Mouse (Mus musculus) heart, embryonic 12.5 days (tissue): ENCODE results near the gene Med8. TPM values are rescaled to one million over a fixed set of nuclear protein-coding genes. Genes with fewer than 3 reads are reported as not detected.

Experiments
- ATAC-seq: fragments of 200-750 bp; cut with Nextera tagmentation; 2 replicates; pipeline ENCODE4 v1.8.0; 2017; ENCODE audit warnings: moderate TSS enrichment, moderate library complexity; ENCODE audit not compliant: insufficient number of reproducible peaks, low FRiP score
- H3K27ac ChIP-seq: fragments of 300-500 bp; sonication (generic); 2 replicates; pipeline ENCODE4 v1.5.1; 2016; ENCODE audit warnings: mild to moderate bottlenecking, moderate library complexity; ENCODE audit not compliant: poor library complexity, severe bottlenecking
- H3K27me3 ChIP-seq: fragments of 300-500 bp; sonication (generic); replicated peaks from 2 replicates; pipeline ENCODE4 v1.6.1; 2016; ENCODE audit warnings: mild to moderate bottlenecking, moderate library complexity
- H3K36me3 ChIP-seq: fragments of 300-500 bp; sonication (generic); 2 replicates; pipeline ENCODE4 v1.6.1; 2016; ENCODE audit warnings: mild to moderate bottlenecking, moderate library complexity
- H3K4me1 ChIP-seq: fragments of 300-500 bp; sonication (generic); replicated peaks from 2 replicates; pipeline ENCODE4 v1.6.1; 2016; ENCODE audit warnings: mild to moderate bottlenecking
- H3K4me2 ChIP-seq: fragments of 300-500 bp; sonication (generic); 2 replicates; pipeline ENCODE4 v1.6.1; 2016; ENCODE audit warnings: mild to moderate bottlenecking, moderate library complexity
- H3K4me3 ChIP-seq: fragments of 300-500 bp; sonication (generic); 2 replicates; pipeline ENCODE4 v1.5.1; 2016; ENCODE audit warnings: mild to moderate bottlenecking
- H3K9ac ChIP-seq: fragments of 300-500 bp; sonication (generic); 2 replicates; pipeline ENCODE4 v1.6.1; 2016; ENCODE audit warnings: mild to moderate bottlenecking, moderate library complexity
- H3K9me3 ChIP-seq: fragments of 300-500 bp; sonication (generic); replicated peaks from 2 replicates; pipeline ENCODE4 v1.6.1; 2016; ENCODE audit warnings: mild to moderate bottlenecking, moderate library complexity
- WGBS: fragments of 180-500 bp; shearing (Covaris S2); methylation state at CpG from one replicate; pipeline ENCODE4 v1.1.7; 2016; 5-methylcytosine and 5-hydroxymethylcytosine counted together
- polyA plus RNA-seq: library from polyadenylated mRNA; unstranded; fragments of >200 nt; fragmentation: Nextera tagmentation; extraction: Ambion mirVana; gene quantifications from 2 replicates; pipeline ENCODE4 v1.2.1, GENCODE M21; 2016

The Med8 gene
- polyA plus RNA-seq, 1 experiment from 2014 or later: 79.7 TPM

DNA sequence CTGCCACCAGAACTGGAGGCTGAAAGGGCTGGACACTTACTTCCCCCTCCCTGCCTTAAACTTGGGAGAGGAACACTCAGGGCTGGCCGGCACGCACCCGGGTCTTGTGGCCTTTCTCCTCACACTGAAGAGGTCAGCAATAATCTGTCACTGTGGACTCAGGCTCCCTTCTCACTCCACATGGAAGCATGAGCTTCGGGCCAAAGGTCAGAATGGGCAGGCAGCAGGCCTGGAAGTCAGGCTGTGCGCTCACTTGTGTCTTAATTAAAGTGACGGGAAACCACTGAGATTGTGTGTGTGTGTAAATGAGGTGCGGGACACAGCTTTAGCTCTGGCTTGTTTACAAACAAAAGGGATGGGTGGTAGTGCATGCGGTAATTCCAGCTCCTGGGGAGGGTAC is 23.2 kb downstream of the Med8 start:
- 82% methylated on average over 8 of the region's 8 CpGs for WGBS

GRCm38 (mm10) chr4:118436820-118437603 is 27.9 kb downstream of the Med8 start, which contains the start of gene Cdc20:
Gene Cdc20 (minus strand): TSS chr4:118437352.
- peaks cover 38% of the 10 kb centered on the region for H3K4me1 ChIP-seq
- peak; percentile 94 for ATAC-seq
- under 1% methylated on average over 67 of the region's 67 CpGs for WGBS
- peak within 1 kb of the TSS; percentile 78 for H3K4me3 ChIP-seq
- peak within 1 kb of the TSS; percentile 93 for H3K27ac ChIP-seq
- H3K36me3 ChIP-seq: peaks cover 37% of the 10 kb centered on the region
- peak within 1 kb of the TSS; percentile 80 for H3K9ac ChIP-seq
- H3K9me3 ChIP-seq: no peaks in the 10 kb centered on the region
- H3K27me3 ChIP-seq: no peaks in the 10 kb centered on the region
- peak within 1 kb of the TSS; percentile 83 for H3K4me2 ChIP-seq

More for the DNA sequence above, 23.2 kb downstream of the Med8 start:
- ATAC-seq: no peak
- H3K27ac ChIP-seq: no peak overlapping the region
- H3K4me3 ChIP-seq: no peak overlapping the region
- no peak overlapping the region for H3K4me2 ChIP-seq
- H3K4me1 ChIP-seq: peaks cover 57% of the 10 kb centered on the region
- H3K27me3 ChIP-seq: no peaks in the 10 kb centered on the region
- H3K9ac ChIP-seq: 0 out of 2 replicates have a peak overlapping the region, but pooled peaks have one; percentile 13
- H3K9me3 ChIP-seq: no peaks in the 10 kb centered on the region
- peaks cover 60% of the 10 kb centered on the region for H3K36me3 ChIP-seq

GRCm38 (mm10) chr4:118437829-118438253 is 28.7 kb downstream of the Med8 start:
- Histone ChIP-seq H3K4me1 (peaks cover 38% of the 10 kb centered on the region), H3K4me2 (peak overlapping the region; percentile 83), H3K36me3 (peaks cover 29% of the 10 kb centered on the region), H3K27ac (peak overlapping the region; percentile 93), H3K9ac (peak overlapping the region; percentile 68), H3K9me3 (no peaks in the 10 kb centered on the region), H3K27me3 (no peaks in the 10 kb centered on the region), H3K4me3 (peak overlapping the region; percentile 78)
- ATAC-seq: peak; percentile 60
- WGBS: 6% methylated on average over 12 of the region's 12 CpGs

DNA sequence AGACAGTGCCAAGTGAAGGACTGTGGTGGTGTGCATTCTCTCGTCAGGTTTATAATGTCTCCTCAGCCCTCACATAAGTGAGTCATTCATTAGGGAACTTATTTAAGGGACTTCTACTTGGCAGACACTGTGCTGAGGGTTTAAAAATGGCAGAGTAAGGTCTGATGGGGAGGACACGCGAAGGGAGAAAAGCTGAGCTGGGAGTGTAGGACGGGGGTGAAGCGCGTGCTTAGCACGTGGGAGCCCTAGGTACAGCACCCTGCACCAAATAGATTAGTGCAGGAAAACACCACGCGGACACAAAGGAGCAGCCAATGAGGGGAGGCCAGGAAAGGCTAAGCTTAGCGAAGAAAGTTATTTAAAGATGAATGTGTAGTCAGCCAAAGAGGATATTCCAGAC is 36.0 kb downstream of the Med8 start:
- no peak overlapping the region for H3K9ac ChIP-seq
- H3K4me2 ChIP-seq: no peak overlapping the region
- H3K9me3 ChIP-seq: no peaks in the 10 kb centered on the region
- H3K4me1 ChIP-seq: peaks cover 5% of the 10 kb centered on the region; the same call in 1 of the 2 replicates
- no peak for ATAC-seq
- 75% methylated on average over 10 of the region's 10 CpGs for WGBS
- H3K36me3 ChIP-seq: no peaks in the 10 kb centered on the region
- H3K27me3 ChIP-seq: peaks cover 1% of the 10 kb centered on the region; the same call in 1 of the 2 replicates
- no peak overlapping the region for H3K27ac ChIP-seq
- no peak overlapping the region for H3K4me3 ChIP-seq

DNA sequence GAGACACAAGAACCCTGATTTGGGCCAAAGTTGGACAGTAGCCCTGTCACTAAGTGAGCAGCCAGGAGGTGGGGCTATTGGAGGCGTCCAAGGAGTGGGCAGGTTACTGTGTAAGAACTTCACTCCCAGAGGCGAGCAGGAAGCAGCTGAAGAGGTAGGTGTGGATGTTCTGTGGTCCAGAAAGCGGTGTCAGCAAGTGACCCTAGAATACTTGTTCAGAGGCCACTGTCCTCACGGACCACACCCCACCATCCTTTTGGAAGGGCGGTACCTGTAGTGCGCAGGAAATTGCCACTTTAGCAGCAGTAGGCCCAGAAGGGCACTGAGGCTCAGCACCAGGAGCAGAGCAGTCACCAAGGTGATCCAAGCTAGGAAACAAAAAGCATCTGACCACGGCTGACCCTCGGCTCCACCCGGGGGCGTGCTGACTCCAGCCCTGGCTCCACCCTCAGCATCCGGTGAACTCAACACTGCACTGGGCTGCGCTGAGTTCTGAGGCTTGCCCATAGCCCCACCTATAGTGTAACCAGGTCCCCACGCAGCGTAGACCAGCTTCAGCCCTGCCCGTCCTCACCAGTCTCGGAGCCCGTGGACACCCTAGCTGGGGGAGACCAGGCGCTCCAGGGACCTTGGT is 36.8 kb downstream of the Med8 start:
- peak; percentile 81 for ATAC-seq
- WGBS: 18% methylated on average over 18 of the region's 18 CpGs
- Histone ChIP-seq H3K27me3 (peaks cover 10% of the 10 kb centered on the region; the same call in 1 of the 2 replicates), H3K9me3 (no peaks in the 10 kb centered on the region), H3K36me3 (no peaks in the 10 kb centered on the region), H3K4me1 (peaks cover 5% of the 10 kb centered on the region; the same call in 1 of the 2 replicates), H3K4me3 (peak overlapping the region; percentile 37), H3K4me2 (peak overlapping the region; percentile 72), H3K9ac (no peak overlapping the region), H3K27ac (no peak overlapping the region)

DNA sequence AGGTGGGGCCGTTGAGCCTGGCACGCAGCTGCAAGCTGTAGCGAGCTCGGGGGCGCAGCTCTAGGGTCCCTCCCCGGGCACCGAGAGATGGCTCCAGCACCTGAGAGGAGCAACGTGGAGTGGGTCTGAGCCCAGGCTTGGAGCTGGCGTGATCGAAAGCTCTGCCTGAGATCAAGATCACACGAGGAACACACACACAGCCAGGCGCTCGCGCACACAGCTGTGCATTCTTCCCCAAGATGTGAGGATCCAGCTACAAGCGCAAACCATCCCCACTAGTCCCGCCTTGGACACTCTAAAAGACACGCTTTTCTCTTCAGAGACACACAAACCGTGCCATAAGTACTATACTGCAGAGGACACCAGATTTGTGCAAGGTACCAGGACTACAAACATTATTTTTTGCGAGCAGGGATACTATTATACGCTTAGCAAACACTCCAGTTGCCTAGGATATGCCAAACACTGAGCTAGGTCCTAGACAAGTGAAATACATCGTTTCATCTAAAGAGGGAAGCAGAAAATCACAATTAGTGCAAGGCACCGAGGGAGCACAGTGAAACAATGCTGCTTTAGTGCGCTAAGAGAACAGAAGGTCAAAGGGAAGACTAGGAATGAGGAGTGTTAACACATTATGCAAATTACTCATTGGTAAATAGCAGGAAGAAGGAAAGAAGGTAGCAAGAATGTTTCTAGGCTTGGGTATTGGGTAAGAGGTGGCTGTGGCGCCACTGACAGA is 37.4 kb downstream of the Med8 start:
- H3K9me3 ChIP-seq: no peaks in the 10 kb centered on the region
- ATAC-seq: no peak
- H3K4me1 ChIP-seq: peaks cover 5% of the 10 kb centered on the region; the same call in 1 of the 2 replicates
- peak overlapping the region; percentile 37 for H3K4me3 ChIP-seq
- no peak overlapping the region for H3K27ac ChIP-seq
- H3K9ac ChIP-seq: no peak overlapping the region
- WGBS: 42% methylated on average over 24 of the region's 24 CpGs
- H3K36me3 ChIP-seq: no peaks in the 10 kb centered on the region
- peak overlapping the region; percentile 72 for H3K4me2 ChIP-seq
- peaks cover 12% of the 10 kb centered on the region; the same call in 1 of the 2 replicates for H3K27me3 ChIP-seq

DNA sequence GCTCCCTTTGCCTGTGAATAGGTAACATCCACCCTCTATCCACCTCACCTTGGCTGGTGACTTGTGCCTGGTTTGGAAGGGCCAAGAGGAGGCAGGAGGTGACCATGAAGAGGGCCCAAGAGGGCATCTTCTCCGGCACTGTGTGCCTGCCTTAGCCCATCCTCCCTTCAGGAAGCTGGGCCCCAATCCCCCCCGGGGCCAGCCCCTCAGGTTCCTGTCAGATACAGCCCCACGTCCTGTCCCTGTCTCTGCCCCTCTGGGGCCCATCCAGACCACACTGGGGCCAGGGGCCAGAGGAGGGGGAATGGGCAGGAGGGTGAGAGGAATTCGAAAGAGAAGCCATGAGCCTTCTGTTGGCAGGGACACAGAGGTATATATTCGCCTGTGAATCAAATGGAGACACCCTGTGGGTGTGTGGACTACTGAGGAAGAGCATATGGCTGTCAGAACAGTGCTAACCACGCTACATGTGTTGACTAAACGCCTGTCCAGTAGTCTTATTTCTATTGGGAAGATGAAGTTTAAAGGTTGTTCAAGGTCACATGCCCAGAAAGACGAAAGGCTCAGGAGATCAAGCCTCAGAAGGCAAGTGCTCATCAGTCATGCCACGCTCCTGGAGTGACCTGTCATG is 48.3 kb downstream of the Med8 start, which contains the start of gene Mpl:
Gene Mpl (minus strand): TSS at position 169 of the 631 bp plus-strand sequence.
- ATAC-seq: 0 out of 2 replicates have a peak, but pooled peaks have one; percentile 22
- H3K27ac ChIP-seq: no peak within 1 kb of the TSS
- H3K4me2 ChIP-seq: no peak within 1 kb of the TSS
- WGBS: 65% methylated on average over 9 of the region's 9 CpGs
- H3K9me3 ChIP-seq: no peaks in the 10 kb centered on the region
- H3K9ac ChIP-seq: peak within 1 kb of the TSS; percentile 27; the same call in 1 of the 2 replicates
- H3K36me3 ChIP-seq: no peaks in the 10 kb centered on the region
- peaks cover 4% of the 10 kb centered on the region; the same call in 1 of the 2 replicates for H3K4me1 ChIP-seq
- no peaks in the 10 kb centered on the region for H3K27me3 ChIP-seq
- no peak within 1 kb of the TSS for H3K4me3 ChIP-seq

DNA sequence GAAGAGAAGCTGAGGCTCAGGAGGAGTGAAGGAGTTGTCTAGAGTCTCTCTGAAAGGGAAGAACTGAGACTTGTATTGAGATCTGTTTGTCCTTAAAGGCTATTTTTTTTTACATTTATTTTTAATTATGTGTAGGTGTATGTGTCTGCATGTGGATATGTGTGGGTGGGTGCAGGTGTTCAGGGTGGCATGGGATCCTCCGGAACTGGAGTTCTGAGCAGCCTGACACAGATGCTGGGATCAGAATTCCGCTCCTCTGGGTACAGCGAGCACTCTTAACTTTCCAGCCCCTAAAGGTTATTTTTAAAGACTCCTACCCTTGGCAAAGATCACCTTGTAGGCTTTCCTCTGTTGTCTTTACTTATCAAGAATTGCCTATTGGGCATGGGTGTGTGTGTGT is 55.8 kb downstream of the Med8 start:
- peaks cover 12% of the 10 kb centered on the region for H3K4me1 ChIP-seq
- H3K9me3 ChIP-seq: no peaks in the 10 kb centered on the region; the same call in 1 of the 2 replicates
- H3K9ac ChIP-seq: no peak overlapping the region
- ATAC-seq: no peak
- no peaks in the 10 kb centered on the region for H3K36me3 ChIP-seq
- H3K27ac ChIP-seq: no peak overlapping the region; the same call in 1 of the 2 replicates
- H3K4me2 ChIP-seq: no peak overlapping the region; the same call in 1 of the 2 replicates
- 83% methylated on average over 3 of the region's 3 CpGs for WGBS
- H3K4me3 ChIP-seq: no peak overlapping the region
- peaks cover 2% of the 10 kb centered on the region; the same call in 1 of the 2 replicates for H3K27me3 ChIP-seq
